ENCODE assay signal across 28 mouse cellular contexts in the genomic region with DNA sequence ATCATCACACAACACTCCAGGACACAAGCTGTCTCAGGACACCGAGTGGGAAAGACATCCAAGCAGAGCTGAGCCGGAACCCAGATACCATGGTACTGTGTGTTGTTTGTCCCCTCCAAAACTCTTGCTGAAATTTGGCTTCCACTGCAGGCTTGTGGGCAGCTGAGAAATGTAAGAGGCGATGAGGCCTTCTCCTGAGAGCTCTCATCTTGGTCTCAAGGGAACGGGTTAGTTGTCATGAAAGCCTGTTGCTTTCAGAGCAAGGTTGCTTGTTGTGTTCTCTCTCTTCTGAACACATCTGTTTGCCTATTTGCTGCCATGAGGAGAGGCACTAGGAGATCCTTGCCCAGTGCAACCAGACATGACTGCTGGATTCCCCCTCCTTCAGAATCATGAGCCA. TPM values are rescaled to one million over a fixed set of nuclear protein-coding genes. Genes with fewer than 3 reads are reported as not detected.
DNase-seq lines count a peak whose midpoint lies in the region; ATAC-seq and TF ChIP-seq lines count a peak whose summit lies in the region.
"Had no signal": no experiment of that assay in that cellular context is flagged by ENCODE, and none has a peak within 500 bp of the region (broad histone marks: within the 10 kb centered on the region; RNA-seq: fewer than 3 reads in every experiment).

No protein-coding gene starts in this region.

- H3K4me1 ChIP-seq in heart, embryonic 10.5 days: no peaks in the 10 kb centered on the region
- H3K4me1 ChIP-seq in heart, adult 2 months (ENCODE audit: control insufficient read depth, insufficient read depth, low read length): peaks cover 3% of the 10 kb centered on the region
- H3K4me1 ChIP-seq in lung, postnatal 0 days (ENCODE audit: insufficient read depth, low read depth, low read length): peaks cover 18% of the 10 kb centered on the region
- H3K4me1 ChIP-seq: forebrain, embryonic 10.5 days had no signal

- H3K27ac ChIP-seq in heart, embryonic 10.5 days: no peak overlapping the region
- no peak overlapping the region; the same call in 1 of the 2 replicates for H3K27ac ChIP-seq in heart, adult 2 months
- H3K27ac ChIP-seq in lung, postnatal 0 days (ENCODE audit: low read length): peak overlapping the region; percentile 79
- H3K27ac ChIP-seq: embryonic facial prominence, embryonic 12.5 days; forebrain, embryonic 10.5 days; hindbrain, embryonic 13.5 days; midbrain, embryonic 10.5 days had no signal

- no peaks in the 10 kb centered on the region for H3K9me3 ChIP-seq in heart, embryonic 10.5 days
- no peaks in the 10 kb centered on the region for H3K9me3 ChIP-seq in lung, postnatal 0 days (ENCODE audit: low read length)
- H3K9me3 ChIP-seq: embryonic facial prominence, embryonic 12.5 days; forebrain, embryonic 10.5 days; G1E; hindbrain, embryonic 13.5 days; limb, embryonic 13.5 days; midbrain, embryonic 10.5 days had no signal

- peak; percentile 27 for DNase-seq in heart, embryonic 10.5 days (ENCODE audit: low spot score)
- no peak for DNase-seq in heart, adult 2 months
- DNase-seq in lung, postnatal 0 days (ENCODE audit: low spot score): peak; percentile 68
- DNase-seq in lung, postnatal 25 days (ENCODE audit: low spot score): no peak
- peak; percentile 48 for DNase-seq in adipocyte (ENCODE audit: low spot score)
- no peak for DNase-seq in layer of hippocampus, adult 9-11 months
- DNase-seq: adrenal gland, adult 8-10 months; cerebellum, adult 2 months; gastrocnemius, postnatal 10 days; heart, postnatal 14 days; liver, postnatal 0 days; right cerebral cortex, postnatal 14 days; thymus, adult 18-20 months had no signal

- H3K9ac ChIP-seq in heart, adult 2 months (ENCODE audit: low read depth, low read length): no peak overlapping the region
- no peak overlapping the region for H3K9ac ChIP-seq in lung, postnatal 0 days (replicated peaks; ENCODE audit: low read depth)
- H3K9ac ChIP-seq: embryonic facial prominence, embryonic 12.5 days; hindbrain, embryonic 13.5 days; limb, embryonic 13.5 days; liver, postnatal 0 days had no signal

- no peak for TF ChIP-seq EP300 in heart, adult 2 months (IDR thresholded peaks at IDR 0.05; ENCODE audit: insufficient read depth, low read depth, low read length)
- no peak for TF ChIP-seq EP300 in lung, postnatal 0 days (IDR thresholded peaks at IDR 0.05)

- whole genome bisulfite sequencing in heart, embryonic 10.5 days: 88% methylated on average over 4 of the region's 4 CpGs
- whole genome bisulfite sequencing in heart, adult 2 months: 83% methylated on average over 4 of the region's 4 CpGs
- WGBS in lung, postnatal 0 days: 39% methylated on average over 4 of the region's 4 CpGs

- H3K4me2 ChIP-seq in lung, postnatal 0 days (replicated peaks; ENCODE audit: low read depth, low read length): no peak overlapping the region
- H3K4me2 ChIP-seq in myocyte (ENCODE audit: low read depth): peak overlapping the region; percentile 25
- H3K4me2 ChIP-seq: embryonic facial prominence, embryonic 12.5 days; hindbrain, embryonic 13.5 days; limb, embryonic 13.5 days had no signal

- peak; percentile 27; the same call in 1 of the 2 replicates for ATAC-seq in lung, postnatal 0 days
- ATAC-seq: intestine, embryonic 16.5 days; liver, postnatal 0 days had no signal

- H3K27me3 ChIP-seq in heart, embryonic 10.5 days (ENCODE audit: insufficient read depth, poor library complexity, severe bottlenecking): no peaks in the 10 kb centered on the region
- H3K27me3 ChIP-seq in heart, adult 2 months (ENCODE audit: control insufficient read depth, insufficient read depth, low read length): no peaks in the 10 kb centered on the region
- H3K27me3 ChIP-seq in lung, postnatal 0 days (replicated peaks; ENCODE audit: insufficient read depth, low read length): no peaks in the 10 kb centered on the region
- H3K27me3 ChIP-seq in myocyte (ENCODE audit: control insufficient read depth, insufficient read depth, insufficient read length): no peaks in the 10 kb centered on the region
- H3K27me3 ChIP-seq: embryonic facial prominence, embryonic 12.5 days; hindbrain, embryonic 13.5 days; limb, embryonic 13.5 days had no signal

- no peak overlapping the region for H3K4me3 ChIP-seq in heart, embryonic 10.5 days
- no peak overlapping the region for H3K4me3 ChIP-seq in heart, adult 2 months
- no peak overlapping the region for H3K4me3 ChIP-seq in lung, postnatal 0 days (ENCODE audit: low read depth, low read length)
- no peak overlapping the region for H3K4me3 ChIP-seq in myocyte
- H3K4me3 ChIP-seq: embryonic facial prominence, embryonic 12.5 days; forebrain, embryonic 10.5 days; hindbrain, embryonic 13.5 days; limb, embryonic 13.5 days; midbrain, embryonic 10.5 days had no signal

- TF ChIP-seq CTCF in heart, adult 2 months (IDR thresholded peaks at IDR 0.05): no peak
- no peak for TF ChIP-seq CTCF in lung, postnatal 0 days (IDR thresholded peaks at IDR 0.05)

- no peak for TF ChIP-seq POLR2A in heart, adult 2 months (IDR thresholded peaks at IDR 0.05; ENCODE audit: insufficient read depth, low read depth, low read length)
- TF ChIP-seq POLR2A in myocyte (IDR thresholded peaks at IDR 0.05; ENCODE audit: insufficient read length, low read depth): no peak

- intact Hi-C loops in heart, adult 2 months (cut with DNase I): no loop called here

- no peak overlapping the region for H3ac ChIP-seq in myocyte (ENCODE audit: control insufficient read depth, insufficient read length)

- no peaks in the 10 kb centered on the region for H3K79me2 ChIP-seq in heart, adult 2 months (replicated peaks; ENCODE audit: control insufficient read depth, insufficient read depth, low read length)
- H3K79me2 ChIP-seq in myocyte (ENCODE audit: control insufficient read depth, insufficient read depth): no peaks in the 10 kb centered on the region

- no peaks in the 10 kb centered on the region for H3K36me3 ChIP-seq in heart, embryonic 10.5 days
- H3K36me3 ChIP-seq in heart, adult 2 months (ENCODE audit: control insufficient read depth, insufficient read depth, low read length): no peaks in the 10 kb centered on the region
- H3K36me3 ChIP-seq in lung, postnatal 0 days (ENCODE audit: insufficient read depth, low read length): no peaks in the 10 kb centered on the region
- peaks cover 33% of the 10 kb centered on the region for H3K36me3 ChIP-seq in myocyte (ENCODE audit: control insufficient read depth, insufficient read depth)
- H3K36me3 ChIP-seq: embryonic facial prominence, embryonic 12.5 days; G1E; limb, embryonic 13.5 days had no signal

TF ChIP-seq in myocyte, 11 proteins besides CTCF, POLR2A, EP300 and RAD21:
- TF ChIP-seq POLR2AphosphoS2 (IDR thresholded peaks at IDR 0.05; ENCODE audit: insufficient read length, low read depth): no peak
- TF ChIP-seq TCF3 (IDR thresholded peaks at IDR 0.05; ENCODE audit: insufficient read length, low read depth): no peak
- no peak for TF ChIP-seq CEBPB (IDR thresholded peaks at IDR 0.05; ENCODE audit: insufficient read depth, poor library complexity, severe bottlenecking)
- no peak for TF ChIP-seq USF1 (IDR thresholded peaks at IDR 0.05; ENCODE audit: low read depth)

RNA-seq across cellular contexts. Expression of gene Mpeg1, which starts 13.4 kb away (rescaled TPM):
- polyA plus RNA-seq in heart, embryonic 10.5 days (2016; fragmentation: Nextera tagmentation; extraction: Ambion mirVana): 0.05 TPM in 1 of 2 replicates, not detected in the other
- total RNA-seq in heart, adult 2 months (2021): 1 to 10 TPM; 7.4 to 8.0 TPM
- polyA plus RNA-seq in heart, adult 2 months (2012; rRNA removed): 3.5 and 4.3 TPM in 2 replicates
- 5.5 and 6.3 TPM in 2 replicates for polyA plus RNA-seq in lung, postnatal 0 days (2015; fragmentation: Nextera tagmentation; extraction: Ambion mirVana)
- polyA plus RNA-seq in myocyte (2012; fragmentation: generic; extraction: Trizol): 0.06 TPM
- polyA plus RNA-seq: G1E had no signal

RNA-seq across cellular contexts. Expression of gene Dtx4, which starts 27.3 kb away (rescaled TPM):
- polyA plus RNA-seq in heart, embryonic 10.5 days (2016; fragmentation: Nextera tagmentation; extraction: Ambion mirVana): 0.91 and 2.9 TPM in 2 replicates
- 1 to 10 TPM; 5.7 to 6.2 TPM for total RNA-seq in heart, adult 2 months (2021)
- polyA plus RNA-seq in heart, adult 2 months (2012; rRNA removed): 3.7 and 5.0 TPM in 2 replicates
- polyA plus RNA-seq in lung, postnatal 0 days (2015; fragmentation: Nextera tagmentation; extraction: Ambion mirVana): 8.4 and 8.7 TPM in 2 replicates
- polyA plus RNA-seq in myocyte (2012; fragmentation: generic; extraction: Trizol): 21.2 TPM
- polyA plus RNA-seq: G1E had no signal

RNA-seq across cellular contexts. Expression of gene Pfpl, which starts 46.2 kb away (rescaled TPM):
- polyA plus RNA-seq in heart, embryonic 10.5 days (2016; fragmentation: Nextera tagmentation; extraction: Ambion mirVana): not detected in 2 replicates
- total RNA-seq in heart, adult 2 months (2021): not detected
- polyA plus RNA-seq in heart, adult 2 months (2012; rRNA removed): not detected in 2 replicates
- polyA plus RNA-seq in lung, postnatal 0 days (2015; fragmentation: Nextera tagmentation; extraction: Ambion mirVana): not detected in 2 replicates
- 0.02 TPM for polyA plus RNA-seq in myocyte (2012; fragmentation: generic; extraction: Trizol)
- total RNA-seq: adrenal gland, adult 8-10 months; common myeloid progenitor, adult 5-6 weeks; gastrocnemius, postnatal 10 days; heart, postnatal 14 days; layer of hippocampus, adult 18-20 months; monocyte, adult 5-6 weeks had no signal
- polyA plus RNA-seq: C2C12; cerebellum, adult 2 months; embryonic facial prominence, embryonic 12.5 days; forebrain, embryonic 10.5 days; G1E; hindbrain, embryonic 13.5 days; intestine, embryonic 16.5 days; kidney, embryonic 16.5 days; limb, embryonic 13.5 days; liver, postnatal 0 days; midbrain, embryonic 10.5 days; neural tube, embryonic 14.5 days had no signal

RNA-seq across cellular contexts. Expression of gene Olfr1441, which starts 56.7 kb away (rescaled TPM):
- polyA plus RNA-seq in heart, embryonic 10.5 days (2016; fragmentation: Nextera tagmentation; extraction: Ambion mirVana): not detected in 2 replicates
- not detected for total RNA-seq in heart, adult 2 months (2021)
- polyA plus RNA-seq in heart, adult 2 months (2012; rRNA removed): not detected in 2 replicates
- not detected in 2 replicates for polyA plus RNA-seq in lung, postnatal 0 days (2015; fragmentation: Nextera tagmentation; extraction: Ambion mirVana)
- polyA plus RNA-seq in myocyte (2012; fragmentation: generic; extraction: Trizol): not detected
- total RNA-seq: adrenal gland, adult 8-10 months; common myeloid progenitor, adult 5-6 weeks; gastrocnemius, postnatal 10 days; heart, postnatal 14 days; layer of hippocampus, adult 18-20 months; left cerebral cortex, adult 8-10 months; monocyte, adult 5-6 weeks had no signal
- polyA plus RNA-seq: C2C12; cerebellum, adult 2 months; embryonic facial prominence, embryonic 12.5 days; forebrain, embryonic 10.5 days; G1E; hindbrain, embryonic 13.5 days; intestine, embryonic 16.5 days; kidney, embryonic 16.5 days; limb, embryonic 13.5 days; liver, postnatal 0 days; midbrain, embryonic 10.5 days; neural tube, embryonic 14.5 days had no signal

Comparison
In these comparisons a context has a peak if more than half of its experiments do, and no peak if none do; other contexts are left out.
1. DNase-seq: peak in heart, embryonic 10.5 days (single experiment), lung, postnatal 0 days (single experiment) and adipocyte (single experiment); none in heart, adult 2 months (0 of 2), lung, postnatal 25 days (single experiment) and layer of hippocampus, adult 9-11 months (single experiment).